Mouse (Mus musculus): ENCODE measurements at regions not wholly inside any gene's neighbourhood (a gene's known extent, or its start where the extent isn't known, plus 50 kb on each side); places are given as distances from the start of the nearest gene placed in this dataset.

- no peaks in the 10 kb centered on the region for H3K27me3 ChIP-seq (ENCODE audit: control insufficient read depth, insufficient read depth, low read length)
- no peaks in the 10 kb centered on the region for H3K4me1 ChIP-seq (ENCODE audit: control insufficient read depth, insufficient read depth, insufficient read length, low read length)
- H3K27ac ChIP-seq (ENCODE audit: insufficient read depth, low read depth, low read length): no peak overlapping the region
- no peak for TF ChIP-seq CTCF (IDR thresholded peaks at IDR 0.05; ENCODE audit: extremely low read depth, insufficient read length, insufficient replicate concordance, low read depth, low read length)
- no peak for TF ChIP-seq POLR2A (IDR thresholded peaks at IDR 0.05; ENCODE audit: low read depth, low read length)
- H3K4me3 ChIP-seq (ENCODE audit: low read depth, low read length): no peak overlapping the region
- no peaks in the 10 kb centered on the region for H3K36me3 ChIP-seq (ENCODE audit: control insufficient read depth, insufficient read depth, low read length)
- 59% methylated on average over 4 of the region's 4 CpGs for WGBS
Measured at GRCm38 (mm10) chr8:89371773-89372132, 327.8 kb upstream of the Sall1 start.

- TF ChIP-seq CTCF (IDR thresholded peaks at IDR 0.05; ENCODE audit: extremely low read depth, insufficient read length, insufficient replicate concordance, low read depth, low read length) (no peak), POLR2A (IDR thresholded peaks at IDR 0.05; ENCODE audit: low read depth, low read length) (no peak)
- 63% methylated on average over 20 of the region's 20 CpGs for WGBS
- H3K4me1 ChIP-seq (ENCODE audit: control insufficient read depth, insufficient read depth, insufficient read length, low read length): no peaks in the 10 kb centered on the region
- no peaks in the 10 kb centered on the region for H3K27me3 ChIP-seq (ENCODE audit: control insufficient read depth, insufficient read depth, low read length)
- H3K27ac ChIP-seq (ENCODE audit: insufficient read depth, low read depth, low read length): no peak overlapping the region
- no peaks in the 10 kb centered on the region for H3K36me3 ChIP-seq (ENCODE audit: control insufficient read depth, insufficient read depth, low read length)
- H3K4me3 ChIP-seq (ENCODE audit: low read depth, low read length): no peak overlapping the region
Measured at GRCm38 (mm10) chr8:89370816-89371772, 327.1 kb upstream of the Sall1 start.

- no peak for TF ChIP-seq POLR2A (IDR thresholded peaks at IDR 0.05; ENCODE audit: low read depth, low read length)
- TF ChIP-seq CTCF (IDR thresholded peaks at IDR 0.05; ENCODE audit: extremely low read depth, insufficient read length, insufficient replicate concordance, low read depth, low read length): no peak
- H3K4me3 ChIP-seq (ENCODE audit: low read depth, low read length): no peak overlapping the region
- WGBS: 68% methylated on average over 3 of the region's 3 CpGs
- no peaks in the 10 kb centered on the region for H3K36me3 ChIP-seq (ENCODE audit: control insufficient read depth, insufficient read depth, low read length)
- H3K4me1 ChIP-seq (ENCODE audit: control insufficient read depth, insufficient read depth, insufficient read length, low read length): no peaks in the 10 kb centered on the region
- no peaks in the 10 kb centered on the region for H3K27me3 ChIP-seq (ENCODE audit: control insufficient read depth, insufficient read depth, low read length)
- H3K27ac ChIP-seq (ENCODE audit: insufficient read depth, low read depth, low read length): no peak overlapping the region
Measured at GRCm38 (mm10) chr8:89365430-89365829, 321.5 kb upstream of the Sall1 start.

- Histone ChIP-seq H3K36me3 (ENCODE audit: control insufficient read depth, insufficient read depth, low read length) (no peaks in the 10 kb centered on the region), H3K4me1 (ENCODE audit: control insufficient read depth, insufficient read depth, insufficient read length, low read length) (no peaks in the 10 kb centered on the region), H3K4me3 (ENCODE audit: low read depth, low read length) (no peak overlapping the region), H3K27ac (ENCODE audit: insufficient read depth, low read depth, low read length) (no peak overlapping the region), H3K27me3 (ENCODE audit: control insufficient read depth, insufficient read depth, low read length) (no peaks in the 10 kb centered on the region)
- TF ChIP-seq POLR2A (IDR thresholded peaks at IDR 0.05; ENCODE audit: low read depth, low read length) (no peak), CTCF (IDR thresholded peaks at IDR 0.05; ENCODE audit: extremely low read depth, insufficient read length, insufficient replicate concordance, low read depth, low read length) (no peak)
- 77% methylated on average over 4 of the region's 4 CpGs for WGBS
Measured at GRCm38 (mm10) chr8:89358411-89358810, 314.4 kb upstream of the Sall1 start.

- Histone ChIP-seq H3K27ac (ENCODE audit: insufficient read depth, low read depth, low read length) (no peak overlapping the region), H3K4me3 (ENCODE audit: low read depth, low read length) (no peak overlapping the region), H3K4me1 (ENCODE audit: control insufficient read depth, insufficient read depth, insufficient read length, low read length) (no peaks in the 10 kb centered on the region), H3K27me3 (ENCODE audit: control insufficient read depth, insufficient read depth, low read length) (no peaks in the 10 kb centered on the region), H3K36me3 (ENCODE audit: control insufficient read depth, insufficient read depth, low read length) (no peaks in the 10 kb centered on the region)
- 54% methylated on average over 3 of the region's 3 CpGs for WGBS
- no peak for TF ChIP-seq POLR2A (IDR thresholded peaks at IDR 0.05; ENCODE audit: low read depth, low read length)
- TF ChIP-seq CTCF (IDR thresholded peaks at IDR 0.05; ENCODE audit: extremely low read depth, insufficient read length, insufficient replicate concordance, low read depth, low read length): no peak
Measured at GRCm38 (mm10) chr8:89345547-89345946, 301.6 kb upstream of the Sall1 start.

GRCm38 (mm10) chr8:89341686-89342085 is 297.7 kb upstream of the Sall1 start:
- no peaks in the 10 kb centered on the region for H3K27me3 ChIP-seq (ENCODE audit: control insufficient read depth, insufficient read depth, low read length)
- H3K4me3 ChIP-seq (ENCODE audit: low read depth, low read length): no peak overlapping the region
- H3K27ac ChIP-seq (ENCODE audit: insufficient read depth, low read depth, low read length): no peak overlapping the region
- no peak for TF ChIP-seq POLR2A (IDR thresholded peaks at IDR 0.05; ENCODE audit: low read depth, low read length)
- no peak for TF ChIP-seq CTCF (IDR thresholded peaks at IDR 0.05; ENCODE audit: extremely low read depth, insufficient read length, insufficient replicate concordance, low read depth, low read length)
- H3K36me3 ChIP-seq (ENCODE audit: control insufficient read depth, insufficient read depth, low read length): no peaks in the 10 kb centered on the region
- no peaks in the 10 kb centered on the region for H3K4me1 ChIP-seq (ENCODE audit: control insufficient read depth, insufficient read depth, insufficient read length, low read length)
- 72% methylated on average over 5 of the region's 5 CpGs for WGBS

- no peak overlapping the region for H3K27ac ChIP-seq (ENCODE audit: insufficient read depth, low read depth, low read length)
- H3K36me3 ChIP-seq (ENCODE audit: control insufficient read depth, insufficient read depth, low read length): no peaks in the 10 kb centered on the region
- 49% methylated on average over 2 of the region's 2 CpGs for WGBS
- H3K4me1 ChIP-seq (ENCODE audit: control insufficient read depth, insufficient read depth, insufficient read length, low read length): 0 out of 2 replicates have a peak, but pooled peaks cover 2% of the 10 kb centered on the region
- no peaks in the 10 kb centered on the region for H3K27me3 ChIP-seq (ENCODE audit: control insufficient read depth, insufficient read depth, low read length)
- H3K4me3 ChIP-seq (ENCODE audit: low read depth, low read length): no peak overlapping the region
- TF ChIP-seq CTCF (IDR thresholded peaks at IDR 0.05; ENCODE audit: extremely low read depth, insufficient read length, insufficient replicate concordance, low read depth, low read length): no peak
- TF ChIP-seq POLR2A (IDR thresholded peaks at IDR 0.05; ENCODE audit: low read depth, low read length): no peak
Measured at GRCm38 (mm10) chr8:89335416-89335815, 291.5 kb upstream of the Sall1 start.

Data from small intestine, adult 2 months (tissue).